Mouse (Mus musculus): Measurements from ENCODE around the gene Iqcf6. TPM values are rescaled to one million over a fixed set of nuclear protein-coding genes. Genes with fewer than 3 reads are reported as not detected.
"Not testable (repeated sequence)": the region's sequence is repeated elsewhere in the genome, so short reads cannot be mapped to it uniquely, and the experiment has no call there.

The Iqcf6 gene
- total RNA-seq (2014; fragmentation: Nextera tagmentation) (not detected in 2 replicates), total RNA-seq (2017) (not detected in 2 replicates), polyA plus RNA-seq (2012) (not detected in 2 replicates)

DNA sequence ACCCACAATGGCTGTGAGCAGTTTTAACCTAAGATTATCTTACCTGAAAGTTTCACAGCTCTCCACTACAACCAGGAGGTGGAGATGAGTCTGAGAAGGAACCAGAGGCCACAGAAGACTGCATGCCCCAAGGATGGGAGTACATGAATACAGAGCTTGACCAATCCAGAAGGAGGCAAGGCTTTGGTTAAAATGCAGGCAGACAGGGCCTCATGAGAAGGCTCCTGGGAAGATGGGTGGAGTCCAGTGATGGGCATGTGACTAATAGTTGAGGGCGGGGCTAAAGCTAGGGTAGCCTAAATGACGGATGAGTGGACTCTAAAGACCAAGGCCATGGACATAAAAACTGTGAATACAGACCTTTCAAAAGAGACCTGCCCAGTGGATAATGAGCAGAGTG is at the start of gene Iqcf6:
Iqcf6 (plus strand) TSS at position 301 of the 400 bp plus-strand sequence.
- no peaks in the 10 kb centered on the region for H3K4me1 ChIP-seq (ENCODE audit: insufficient read depth, low read depth, low read length)
- DNase-seq (ENCODE audit: low spot score) (no peak), ATAC-seq (ENCODE audit: extremely low read depth, insufficient number of reproducible peaks, low FRiP score, poor library complexity, severe bottlenecking) (no peak)
- H3K36me3 ChIP-seq (replicated peaks): no peaks in the 10 kb centered on the region
- H3K4me3 ChIP-seq (ENCODE audit: low read depth, low read length): no peak within 1 kb of the TSS
- H3K9me3 ChIP-seq (replicated peaks): no peaks in the 10 kb centered on the region
- peaks cover 3% of the 10 kb centered on the region for H3K27me3 ChIP-seq (ENCODE audit: insufficient read depth, low read length)
- no peak for TF ChIP-seq CTCF (IDR thresholded peaks at IDR 0.05; ENCODE audit: low read depth, low read length)
- no peak for TF ChIP-seq GATA2 (IDR thresholded peaks at IDR 0.05; ENCODE audit: borderline replicate concordance, low read depth, low read length)
- no peak for TF ChIP-seq POLR2AphosphoS5 (IDR thresholded peaks at IDR 0.05; ENCODE audit: insufficient replicate concordance, low read depth, low read length)
- TF ChIP-seq TAL1 (conservative IDR thresholded peaks at IDR 0.05; ENCODE audit: low read depth, low read length): no peak
- no peak for TF ChIP-seq GATA1 (IDR thresholded peaks at IDR 0.05; ENCODE audit: borderline replicate concordance, low read length)

DNA sequence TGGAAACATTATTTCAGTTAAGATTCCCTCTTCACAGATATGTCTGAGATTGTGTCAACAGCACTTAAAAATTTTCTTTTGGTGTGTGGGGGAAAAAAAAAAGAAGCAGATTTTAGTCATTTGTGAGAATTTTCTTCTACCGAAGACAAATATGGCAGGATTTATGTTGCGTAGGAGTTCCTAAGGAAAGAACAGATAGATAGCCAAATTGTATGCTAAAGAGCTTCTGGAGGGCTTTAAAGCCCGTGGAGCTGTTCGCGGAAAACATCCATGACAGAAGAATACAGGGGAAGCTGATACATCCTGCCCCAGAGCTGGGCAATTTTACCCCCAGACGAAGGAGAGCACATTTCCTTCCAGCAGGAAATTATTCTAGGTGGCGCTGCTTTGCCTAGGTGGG is 46.4 kb upstream of the Iqcf6 start:
- no peak overlapping the region for H3K4me3 ChIP-seq (ENCODE audit: low read depth, low read length)
- no peaks in the 10 kb centered on the region for H3K4me1 ChIP-seq (ENCODE audit: insufficient read depth, low read depth, low read length)
- DNase-seq (ENCODE audit: low spot score): no peak
- H3K27me3 ChIP-seq (ENCODE audit: insufficient read depth, low read length): peaks cover under 1% of the 10 kb centered on the region; the same call in 1 of the 2 replicates
- no peak for ATAC-seq (ENCODE audit: extremely low read depth, insufficient number of reproducible peaks, low FRiP score, poor library complexity, severe bottlenecking)
- TF ChIP-seq GATA2 (IDR thresholded peaks at IDR 0.05; ENCODE audit: borderline replicate concordance, low read depth, low read length) (no peak), CTCF (IDR thresholded peaks at IDR 0.05; ENCODE audit: low read depth, low read length) (no peak), GATA1 (IDR thresholded peaks at IDR 0.05; ENCODE audit: borderline replicate concordance, low read length) (no peak), TAL1 (conservative IDR thresholded peaks at IDR 0.05; ENCODE audit: low read depth, low read length) (no peak), POLR2AphosphoS5 (IDR thresholded peaks at IDR 0.05; ENCODE audit: insufficient replicate concordance, low read depth, low read length) (no peak)
- no peaks in the 10 kb centered on the region for H3K36me3 ChIP-seq (replicated peaks)
- no peaks in the 10 kb centered on the region for H3K9me3 ChIP-seq (replicated peaks)

DNA sequence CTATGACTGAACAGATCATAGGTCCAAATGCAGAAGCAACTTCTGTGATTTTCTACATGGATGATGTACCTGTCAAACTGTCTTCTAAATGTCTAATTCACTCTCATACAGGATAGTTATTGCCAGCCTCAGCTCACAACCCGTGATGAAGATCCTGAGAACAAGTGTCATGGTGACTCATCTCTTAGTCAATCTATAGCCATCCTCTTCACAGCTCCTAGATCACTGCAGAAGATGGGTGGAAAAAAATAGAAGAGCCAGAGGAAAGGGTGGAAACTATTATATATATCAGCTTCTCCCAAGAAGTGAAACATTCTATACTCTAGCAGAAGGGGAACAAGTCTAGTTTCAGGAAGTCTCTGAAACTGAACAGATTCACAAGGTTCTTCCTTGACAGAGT is 43.8 kb upstream of the Iqcf6 start:
- DNase-seq (ENCODE audit: low spot score) (no peak), ATAC-seq (ENCODE audit: extremely low read depth, insufficient number of reproducible peaks, low FRiP score, poor library complexity, severe bottlenecking) (no peak)
- Histone ChIP-seq H3K9me3 (replicated peaks) (no peaks in the 10 kb centered on the region), H3K4me1 (ENCODE audit: insufficient read depth, low read depth, low read length) (no peaks in the 10 kb centered on the region), H3K36me3 (replicated peaks) (no peaks in the 10 kb centered on the region), H3K4me3 (ENCODE audit: low read depth, low read length) (no peak overlapping the region), H3K27me3 (ENCODE audit: insufficient read depth, low read length) (no peaks in the 10 kb centered on the region)
- TF ChIP-seq CTCF (IDR thresholded peaks at IDR 0.05; ENCODE audit: low read depth, low read length) (no peak), GATA1 (IDR thresholded peaks at IDR 0.05; ENCODE audit: borderline replicate concordance, low read length) (no peak), POLR2AphosphoS5 (IDR thresholded peaks at IDR 0.05; ENCODE audit: insufficient replicate concordance, low read depth, low read length) (no peak), TAL1 (conservative IDR thresholded peaks at IDR 0.05; ENCODE audit: low read depth, low read length) (no peak), GATA2 (IDR thresholded peaks at IDR 0.05; ENCODE audit: borderline replicate concordance, low read depth, low read length) (no peak)

DNA sequence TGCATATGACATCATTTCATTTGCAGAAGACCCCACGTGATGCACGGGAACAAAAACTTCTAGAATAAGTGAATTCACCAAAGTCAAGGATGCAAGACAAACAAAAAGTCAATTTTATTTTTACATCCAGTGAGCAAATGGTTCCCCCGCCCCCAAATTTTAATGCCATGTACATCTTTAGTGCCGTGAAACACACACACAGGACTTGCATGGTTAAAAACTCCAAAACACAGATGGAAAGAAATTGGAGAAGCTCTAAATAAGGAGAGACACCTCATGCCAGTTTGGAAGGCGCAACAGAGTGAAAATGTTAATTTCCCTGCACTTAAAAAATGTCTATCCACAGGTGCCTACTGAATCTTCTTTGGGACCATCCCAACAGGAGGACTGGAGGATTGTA is 34.2 kb upstream of the Iqcf6 start:
- no peaks in the 10 kb centered on the region for H3K36me3 ChIP-seq (replicated peaks)
- H3K4me3 ChIP-seq (ENCODE audit: low read depth, low read length): no peak overlapping the region
- peaks cover 5% of the 10 kb centered on the region for H3K27me3 ChIP-seq (ENCODE audit: insufficient read depth, low read length)
- DNase-seq (ENCODE audit: low spot score): no peak
- TF ChIP-seq GATA1 (IDR thresholded peaks at IDR 0.05; ENCODE audit: borderline replicate concordance, low read length): no peak
- TF ChIP-seq GATA2 (IDR thresholded peaks at IDR 0.05; ENCODE audit: borderline replicate concordance, low read depth, low read length): no peak
- TF ChIP-seq POLR2AphosphoS5 (IDR thresholded peaks at IDR 0.05; ENCODE audit: insufficient replicate concordance, low read depth, low read length): no peak
- no peaks in the 10 kb centered on the region for H3K4me1 ChIP-seq (ENCODE audit: insufficient read depth, low read depth, low read length)
- no peak for ATAC-seq (ENCODE audit: extremely low read depth, insufficient number of reproducible peaks, low FRiP score, poor library complexity, severe bottlenecking)
- H3K9me3 ChIP-seq (replicated peaks): no peaks in the 10 kb centered on the region

DNA sequence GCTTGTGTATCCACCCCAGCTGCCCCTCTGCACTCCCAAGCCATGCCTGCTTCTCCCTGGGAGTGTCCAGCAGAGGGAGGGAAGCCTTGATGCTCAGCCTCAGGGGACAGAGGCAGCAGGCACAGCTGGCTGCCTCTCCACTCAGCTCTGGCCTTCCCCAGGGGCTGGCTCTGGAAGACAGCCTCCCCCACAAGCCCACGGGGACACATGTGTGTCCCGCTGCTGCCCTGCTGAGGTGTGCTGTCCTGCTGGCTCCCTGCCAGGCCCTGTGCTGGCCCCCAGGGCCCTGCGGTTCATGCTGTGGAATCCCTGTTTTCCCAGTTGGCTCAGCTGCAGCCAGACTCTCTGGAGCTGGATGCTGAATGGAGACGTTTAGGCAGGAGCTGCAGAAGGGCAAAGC is 31.0 kb upstream of the Iqcf6 start:
- H3K27me3 ChIP-seq (ENCODE audit: insufficient read depth, low read length); H3K4me1 ChIP-seq (ENCODE audit: insufficient read depth, low read depth, low read length); H3K9me3 ChIP-seq (replicated peaks); H3K4me3 ChIP-seq (ENCODE audit: low read depth, low read length); ATAC-seq (ENCODE audit: extremely low read depth, insufficient number of reproducible peaks, low FRiP score, poor library complexity, severe bottlenecking); DNase-seq (ENCODE audit: low spot score); H3K36me3 ChIP-seq (replicated peaks): not testable (repeated sequence)

DNA sequence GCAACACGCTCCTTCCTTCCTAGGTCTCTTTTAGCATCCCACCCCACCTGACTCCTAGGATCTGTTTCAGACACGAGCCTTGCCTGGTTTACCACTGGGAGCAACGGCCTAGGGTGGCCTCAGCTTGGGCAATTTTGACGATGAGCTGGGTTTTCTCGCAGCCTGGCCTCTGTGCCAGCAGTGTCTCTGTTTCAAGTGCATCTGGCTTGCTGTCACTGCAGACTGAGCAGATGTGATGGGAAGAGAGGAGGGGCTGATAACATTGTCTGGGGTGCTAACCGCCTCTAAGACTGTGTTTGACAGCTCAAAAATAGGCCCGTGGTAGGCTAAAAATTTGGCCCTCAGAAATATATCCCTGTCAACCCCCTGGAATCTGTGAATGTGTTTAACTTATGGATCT is 30.5 kb upstream of the Iqcf6 start:
- ATAC-seq (ENCODE audit: extremely low read depth, insufficient number of reproducible peaks, low FRiP score, poor library complexity, severe bottlenecking) (no peak), DNase-seq (ENCODE audit: low spot score) (no peak)
- Histone ChIP-seq H3K27me3 (ENCODE audit: insufficient read depth, low read length) (peaks cover 10% of the 10 kb centered on the region), H3K9me3 (replicated peaks) (no peaks in the 10 kb centered on the region), H3K36me3 (replicated peaks) (no peaks in the 10 kb centered on the region), H3K4me1 (ENCODE audit: insufficient read depth, low read depth, low read length) (no peaks in the 10 kb centered on the region), H3K4me3 (ENCODE audit: low read depth, low read length) (no peak overlapping the region)
- TF ChIP-seq TAL1 (conservative IDR thresholded peaks at IDR 0.05; ENCODE audit: low read depth, low read length) (no peak), GATA1 (IDR thresholded peaks at IDR 0.05; ENCODE audit: borderline replicate concordance, low read length) (no peak), GATA2 (IDR thresholded peaks at IDR 0.05; ENCODE audit: borderline replicate concordance, low read depth, low read length) (no peak), POLR2AphosphoS5 (IDR thresholded peaks at IDR 0.05; ENCODE audit: insufficient replicate concordance, low read depth, low read length) (no peak), CTCF (IDR thresholded peaks at IDR 0.05; ENCODE audit: low read depth, low read length) (no peak)

DNA sequence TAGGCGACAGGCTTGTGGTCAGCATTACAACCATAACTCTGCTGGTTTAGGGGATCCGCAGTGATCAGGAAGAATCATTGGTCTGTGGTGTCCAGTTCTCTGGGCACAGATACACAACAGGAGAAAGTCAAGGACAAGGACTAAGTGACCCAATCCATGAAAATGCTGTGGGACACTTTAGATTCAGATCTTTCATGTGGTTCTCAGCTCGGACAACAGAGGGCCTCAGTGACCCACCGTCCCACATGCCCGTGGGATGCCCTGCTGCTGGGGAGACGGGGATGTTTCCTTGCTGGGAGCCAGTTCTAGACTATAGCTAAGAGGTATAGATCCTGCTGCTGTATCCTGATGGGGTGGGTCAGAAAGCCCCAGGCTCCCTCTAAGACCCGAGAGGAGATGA is 27.9 kb upstream of the Iqcf6 start:
- no peaks in the 10 kb centered on the region for H3K9me3 ChIP-seq (replicated peaks)

More for the DNA sequence above, 27.9 kb upstream of the Iqcf6 start:
- Histone ChIP-seq H3K4me3 (ENCODE audit: low read depth, low read length) (no peak overlapping the region), H3K36me3 (replicated peaks) (no peaks in the 10 kb centered on the region), H3K4me1 (ENCODE audit: insufficient read depth, low read depth, low read length) (no peaks in the 10 kb centered on the region), H3K27me3 (ENCODE audit: insufficient read depth, low read length) (peaks cover 8% of the 10 kb centered on the region)
- TF ChIP-seq POLR2AphosphoS5 (IDR thresholded peaks at IDR 0.05; ENCODE audit: insufficient replicate concordance, low read depth, low read length) (no peak), CTCF (IDR thresholded peaks at IDR 0.05; ENCODE audit: low read depth, low read length) (no peak), GATA1 (IDR thresholded peaks at IDR 0.05; ENCODE audit: borderline replicate concordance, low read length) (no peak), TAL1 (conservative IDR thresholded peaks at IDR 0.05; ENCODE audit: low read depth, low read length) (no peak)
- no peak for ATAC-seq (ENCODE audit: extremely low read depth, insufficient number of reproducible peaks, low FRiP score, poor library complexity, severe bottlenecking)
- no peak for DNase-seq (ENCODE audit: low spot score)
